Mouse (Mus musculus): ENCODE measurements around the gene Pdzrn4.

Gene Pdzrn4

GRCm38 (mm10) chr15:92587431-92587830 is 190.8 kb downstream of the Pdzrn4 start:
- no peak for DNase-seq (ENCODE audit: low read depth)

GRCm38 (mm10) chr15:92594721-92595120 is 198.0 kb downstream of the Pdzrn4 start:
- no peak for DNase-seq (ENCODE audit: low read depth)

- DNase-seq (ENCODE audit: low read depth): no peak
These were observed 200.5 kb downstream of the Pdzrn4 start for GRCm38 (mm10) chr15:92597011-92597780.

GRCm38 (mm10) chr15:92598380-92599295 is 202.0 kb downstream of the Pdzrn4 start:
- DNase-seq (ENCODE audit: low read depth): no peak

- no peak for DNase-seq (ENCODE audit: low read depth)
These were observed 202.7 kb downstream of the Pdzrn4 start for GRCm38 (mm10) chr15:92599381-92599780.

GRCm38 (mm10) chr15:92610866-92611265 is 214.2 kb downstream of the Pdzrn4 start:
- DNase-seq (ENCODE audit: low read depth): no peak

- DNase-seq (ENCODE audit: low read depth): no peak
These were observed 215.7 kb downstream of the Pdzrn4 start for GRCm38 (mm10) chr15:92612386-92612785.

- no peak for DNase-seq (ENCODE audit: low read depth)
These were observed 216.5 kb downstream of the Pdzrn4 start for GRCm38 (mm10) chr15:92613228-92613627.

GRCm38 (mm10) chr15:92621731-92622234 is 225.1 kb downstream of the Pdzrn4 start:
- no peak for DNase-seq (ENCODE audit: low read depth)

- no peak for DNase-seq (ENCODE audit: low read depth)
These were observed 225.6 kb downstream of the Pdzrn4 start for GRCm38 (mm10) chr15:92622323-92622722.

GRCm38 (mm10) chr15:92629172-92629571 is 232.5 kb downstream of the Pdzrn4 start:
- no peak for DNase-seq (ENCODE audit: low read depth)

- no peak for DNase-seq (ENCODE audit: low read depth)
These were observed 237.4 kb downstream of the Pdzrn4 start for GRCm38 (mm10) chr15:92634044-92634610.

- no peak for DNase-seq (ENCODE audit: low read depth)
These were observed 243.8 kb downstream of the Pdzrn4 start for GRCm38 (mm10) chr15:92640212-92641082.

GRCm38 (mm10) chr15:92671279-92672051 is 274.8 kb downstream of the Pdzrn4 start:
- no peak for DNase-seq (ENCODE audit: low read depth)

GRCm38 (mm10) chr15:92676096-92676495 is 279.4 kb downstream of the Pdzrn4 start:
- DNase-seq (ENCODE audit: low read depth): no peak

- DNase-seq (ENCODE audit: low read depth): no peak
These were observed 281.7 kb downstream of the Pdzrn4 start for GRCm38 (mm10) chr15:92678377-92678776.

- DNase-seq (ENCODE audit: low read depth): no peak
These were observed 282.9 kb downstream of the Pdzrn4 start for GRCm38 (mm10) chr15:92679541-92679940.

GRCm38 (mm10) chr15:92696276-92696956 is 299.7 kb downstream of the Pdzrn4 start:
- no peak for DNase-seq (ENCODE audit: low read depth)

GRCm38 (mm10) chr15:92704146-92704545 is 307.5 kb downstream of the Pdzrn4 start:
- DNase-seq (ENCODE audit: low read depth): no peak

- no peak for DNase-seq (ENCODE audit: low read depth)
These were observed 342.0 kb downstream of the Pdzrn4 start for GRCm38 (mm10) chr15:92738676-92739075.
